Mouse (Mus musculus): ENCODE results near the gene Gm21936.
"Not testable (repeated sequence)": the region's sequence is repeated elsewhere in the genome, so short reads cannot be mapped to it uniquely, and the experiment has no call there.

Gm21936 gene

GRCm38 (mm10) chr12:87795212-87795611 lies at the start of gene Gm21936:
Gene Gm21936 (plus strand): TSS chr12:87795512.
- DNase-seq (ENCODE audit: low spot score in 2 of 2), result not testable (repeated sequence)

GRCm38 (mm10) chr12:87775655-87776054 lies 19.7 kb upstream of the Gm21936 start, which contains the start of gene Gm21319:
Gene Gm21319 (minus strand): TSS chr12:87775755.
- not testable (repeated sequence) for DNase-seq (ENCODE audit: low spot score in 2 of 2)

GRCm38 (mm10) chr12:87797971-87798370 lies 2.7 kb downstream of the Gm21936 start:
- not testable (repeated sequence) for DNase-seq (ENCODE audit: low spot score in 2 of 2)

GRCm38 (mm10) chr12:87816277-87816676 lies 21.0 kb downstream of the Gm21936 start, which contains the start of gene BB287469:
Gene BB287469 (plus strand): TSS chr12:87816577.
- DNase-seq (ENCODE audit: low spot score in 2 of 2), result not testable (repeated sequence)

- DNase-seq (ENCODE audit: low spot score in 2 of 2), result not testable (repeated sequence)
Measured at GRCm38 (mm10) chr12:87842239-87842638, 46.9 kb downstream of the Gm21936 start, which contains the start of gene Gm2001. Gene Gm2001 (minus strand): TSS chr12:87842339.
